Mouse (Mus musculus): ENCODE results near the gene Sptlc3.

Gene Sptlc3

DNA sequence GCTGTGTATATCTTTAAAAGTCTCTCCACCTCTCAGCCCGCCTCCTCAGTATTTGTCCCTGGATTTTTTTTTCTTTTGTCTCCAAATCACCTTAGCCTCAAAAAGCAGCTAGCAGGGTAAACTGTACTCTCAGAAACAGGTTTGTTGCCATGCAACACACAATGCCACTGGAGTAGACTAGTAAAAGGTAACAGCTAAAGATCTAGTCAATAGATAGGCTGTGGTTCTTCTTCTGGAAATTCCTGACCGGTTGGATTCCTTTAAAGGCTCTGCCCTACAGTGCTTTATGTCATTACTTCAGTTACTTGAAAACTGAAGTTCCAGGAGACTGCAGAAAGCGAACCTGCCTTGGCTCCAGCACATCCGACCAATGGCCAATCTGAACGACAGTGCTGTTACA, at the start of gene Sptlc3:
Gene Sptlc3 (plus strand): TSS at position 78 of the 400 bp plus-strand sequence.
- DNase-seq (ENCODE audit: low spot score), result peak; percentile 3

- no peak for DNase-seq (ENCODE audit: low spot score)
Observed at GRCm38 (mm10) chr2:139467726-139468125, 26.0 kb upstream of the Sptlc3 start.

DNA sequence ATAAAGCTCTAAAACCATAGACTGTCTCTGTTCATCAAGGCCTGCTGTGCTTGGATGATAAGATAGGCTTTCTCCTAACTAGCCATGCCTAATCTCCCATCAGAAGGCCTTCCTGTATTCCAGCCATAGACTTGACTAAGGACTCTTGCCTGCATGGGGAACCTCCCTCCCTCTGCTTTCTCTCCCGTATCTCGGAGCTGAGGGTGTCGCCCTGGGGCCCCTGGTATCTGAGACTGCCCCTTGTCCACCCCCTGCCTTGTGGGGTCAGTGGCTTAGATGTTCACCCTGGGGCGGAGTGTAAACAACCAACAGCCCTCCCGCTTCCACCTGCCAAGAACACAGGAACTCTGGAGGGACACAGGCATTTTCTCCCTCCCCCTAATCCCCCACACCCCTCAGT, 5.0 kb upstream of the Sptlc3 start:
- DNase-seq (ENCODE audit: low spot score), result peak; percentile 29

- DNase-seq (ENCODE audit: low spot score), result no peak
Observed at GRCm38 (mm10) chr2:139494629-139495028, 916 bp downstream of the Sptlc3 start.

DNA sequence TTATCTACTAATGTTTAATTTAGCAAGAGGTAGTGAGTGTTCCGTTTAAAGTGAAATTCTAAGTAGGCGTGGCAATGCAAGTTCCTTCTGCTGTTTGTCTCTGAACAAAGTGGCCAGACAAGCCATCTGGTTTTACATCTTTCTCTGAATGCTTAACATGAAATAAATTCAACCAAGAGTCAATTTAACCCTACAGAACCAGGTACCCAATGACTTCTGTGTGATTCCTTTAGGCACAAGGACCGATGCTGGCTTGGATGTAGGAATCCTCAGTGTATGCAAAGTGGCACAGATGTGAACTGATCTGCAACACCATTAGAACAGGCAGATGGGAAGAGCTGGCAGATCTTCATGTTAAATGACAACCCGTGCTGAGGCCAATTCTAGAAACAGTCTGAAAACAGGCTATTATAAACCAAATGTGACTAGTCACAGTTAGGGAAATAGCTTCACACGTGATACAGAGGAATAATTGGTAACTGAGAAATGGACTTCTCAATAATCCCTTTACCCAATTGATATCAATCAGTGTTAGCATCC, 68.3 kb downstream of the Sptlc3 start:
- DNase-seq (ENCODE audit: low spot score), result no peak

- no peak for DNase-seq (ENCODE audit: low spot score)
Observed at GRCm38 (mm10) chr2:139579280-139579679, 85.6 kb downstream of the Sptlc3 start.

DNA sequence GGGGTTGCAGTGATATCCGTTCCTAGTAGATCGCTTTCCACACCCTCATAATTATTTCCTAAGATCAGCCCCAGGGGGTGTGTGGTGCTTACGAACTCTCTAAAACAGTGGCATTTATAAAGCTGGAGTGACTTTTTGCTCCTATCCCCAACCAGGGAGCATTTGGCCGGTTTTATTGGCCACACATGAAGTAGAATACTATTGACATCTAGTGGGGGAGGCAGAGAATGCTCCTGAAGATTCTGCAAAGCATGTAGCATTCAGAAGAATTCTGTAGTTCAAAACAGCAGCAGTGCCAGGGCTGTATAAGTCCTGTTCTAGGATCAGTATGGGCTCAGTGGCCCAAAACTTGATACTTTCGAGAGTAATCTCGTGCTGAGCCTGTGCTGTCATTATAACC, 89.1 kb downstream of the Sptlc3 start:
- DNase-seq (ENCODE audit: low spot score), result no peak

- DNase-seq (ENCODE audit: low spot score), result no peak
Observed at GRCm38 (mm10) chr2:139587660-139588200, 94.0 kb downstream of the Sptlc3 start.

DNA sequence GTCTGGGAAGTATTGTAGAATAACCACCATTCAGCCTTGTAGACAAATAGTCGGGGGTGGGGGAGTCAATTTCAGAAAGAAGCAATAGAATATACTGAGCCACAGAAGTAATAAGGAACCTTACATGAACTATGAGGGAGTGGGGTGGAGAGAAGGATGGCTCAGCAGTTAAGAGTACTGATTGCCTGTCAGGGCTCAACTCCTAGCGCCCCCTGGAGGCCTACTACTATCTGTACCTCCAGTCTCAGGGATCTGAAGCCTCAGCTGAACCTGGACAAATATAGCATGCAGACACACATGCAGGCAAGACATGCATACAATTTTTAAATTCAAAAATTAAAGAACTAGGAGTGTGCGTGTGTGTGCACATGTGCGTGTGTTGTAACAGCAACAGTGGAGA, 96.2 kb downstream of the Sptlc3 start:
- DNase-seq (ENCODE audit: low spot score), result no peak

- no peak for DNase-seq (ENCODE audit: low spot score)
Observed at GRCm38 (mm10) chr2:139590888-139591698, 97.4 kb downstream of the Sptlc3 start.

DNA sequence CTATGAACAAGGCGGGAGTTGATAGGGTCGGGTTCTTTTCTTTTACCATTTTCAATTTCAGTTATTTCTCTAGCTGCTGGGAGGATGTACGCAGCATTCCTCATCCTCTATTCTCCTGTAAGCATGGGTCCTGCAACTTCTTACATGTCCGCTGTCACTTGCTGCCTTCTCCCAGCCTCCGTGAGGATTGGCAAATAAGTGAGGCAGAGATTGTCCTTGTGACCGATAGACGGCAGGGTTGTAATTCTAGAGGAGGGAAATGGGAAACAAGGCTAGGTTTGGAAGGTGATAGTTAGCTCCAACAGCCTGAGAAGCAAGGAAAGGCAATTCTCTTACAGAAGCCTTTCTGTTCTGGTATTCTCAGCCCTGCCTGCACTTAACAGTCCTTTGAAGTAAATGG, 98.4 kb downstream of the Sptlc3 start:
- DNase-seq (ENCODE audit: low spot score), result no peak

GRCm38 (mm10) chr2:139597229-139597628, 103.5 kb downstream of the Sptlc3 start:
- no peak for DNase-seq (ENCODE audit: low spot score)

DNA sequence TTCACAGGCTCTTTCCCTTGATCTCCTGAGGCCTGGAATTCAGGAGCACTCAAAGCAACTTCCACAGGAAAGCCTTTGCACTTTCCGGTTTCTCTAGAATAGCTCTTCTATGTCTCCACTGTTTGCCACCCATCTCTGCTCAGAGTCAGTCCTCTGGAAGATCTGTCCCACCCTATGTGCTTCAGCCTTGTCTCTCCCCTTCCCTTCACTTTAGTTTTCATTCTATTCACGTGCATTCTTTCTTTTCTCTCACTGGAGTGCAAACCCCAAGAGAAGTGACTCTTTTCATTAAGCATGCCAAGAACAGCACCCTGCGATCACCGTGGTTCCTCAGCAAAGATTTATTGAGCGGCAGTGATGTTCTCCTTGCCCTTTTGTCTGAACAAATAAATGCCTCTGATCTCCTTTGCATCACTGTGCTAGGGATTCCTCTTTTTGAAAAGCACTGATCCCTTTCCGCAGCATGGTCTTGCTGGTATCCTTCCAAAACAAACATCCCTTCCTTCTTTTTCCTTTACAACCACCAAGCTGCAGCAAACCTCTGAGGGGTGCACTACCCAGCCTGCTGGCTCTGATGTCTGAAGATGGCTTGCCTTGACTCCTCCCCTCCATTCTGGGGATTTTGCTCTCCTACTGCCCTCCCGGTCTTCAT, 108.0 kb downstream of the Sptlc3 start:
- no peak for DNase-seq (ENCODE audit: low spot score)

DNA sequence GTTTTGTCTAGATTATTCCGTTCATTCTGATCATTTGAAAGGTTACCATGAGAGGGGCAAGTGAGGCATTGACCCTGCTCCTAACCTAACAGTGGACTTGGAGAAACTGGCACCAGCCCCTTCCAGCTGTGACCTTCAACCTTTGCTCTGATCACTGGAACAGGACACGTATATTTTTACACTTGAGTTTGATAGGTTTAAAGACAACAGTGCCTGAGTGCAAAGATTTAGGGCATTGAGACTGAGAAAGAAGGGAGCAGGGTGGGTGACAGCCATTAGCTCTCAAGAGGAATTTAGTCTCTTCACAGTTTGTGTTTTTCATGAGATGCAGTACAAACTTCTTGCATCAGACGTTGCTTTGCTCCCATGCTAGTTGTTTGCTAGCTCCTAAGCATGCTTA, 114.5 kb downstream of the Sptlc3 start:
- DNase-seq (ENCODE audit: low spot score), result no peak

GRCm38 (mm10) chr2:139608810-139609209, 115.1 kb downstream of the Sptlc3 start:
- no peak for DNase-seq (ENCODE audit: low spot score)

GRCm38 (mm10) chr2:139609231-139609630, 115.5 kb downstream of the Sptlc3 start:
- DNase-seq (ENCODE audit: low spot score), result no peak

- DNase-seq (ENCODE audit: low spot score), result no peak
Observed at GRCm38 (mm10) chr2:139609662-139610291, 116.1 kb downstream of the Sptlc3 start.

DNA sequence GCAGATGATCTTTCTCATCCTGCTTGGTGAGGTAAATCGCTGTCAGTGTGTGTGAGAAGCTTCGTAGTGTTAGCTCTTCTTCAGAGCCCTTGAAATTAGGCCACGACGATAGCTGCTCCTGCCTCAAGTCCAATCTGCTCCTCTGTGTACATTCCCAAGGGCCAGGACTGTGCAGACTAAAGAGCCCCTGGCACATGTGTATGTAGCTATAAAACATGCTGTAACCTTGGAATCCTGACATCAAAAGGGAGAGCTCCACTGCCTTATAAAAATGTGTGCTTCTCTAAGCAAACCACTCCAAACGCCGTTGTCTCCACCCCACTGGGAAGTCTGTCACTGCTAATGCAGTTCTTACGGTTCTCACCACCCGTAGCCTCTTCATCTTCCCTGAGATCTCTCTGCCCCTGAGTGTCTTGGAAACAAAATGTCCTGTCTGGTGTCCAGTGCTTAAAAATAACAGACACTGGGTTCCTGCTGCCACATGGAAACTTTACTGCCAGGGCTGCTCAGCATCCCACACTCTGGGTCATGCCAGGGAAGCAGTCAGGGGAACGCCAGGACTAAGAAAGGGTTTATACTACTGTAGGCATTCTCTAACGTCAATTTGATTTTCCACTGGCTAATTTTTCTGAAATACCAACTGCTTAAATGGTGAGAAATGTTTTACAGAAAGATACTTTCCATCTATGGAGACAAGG, 118.8 kb downstream of the Sptlc3 start:
- no peak for DNase-seq (ENCODE audit: low spot score)

GRCm38 (mm10) chr2:139626496-139626895, 132.8 kb downstream of the Sptlc3 start:
- no peak for DNase-seq (ENCODE audit: low spot score)

- no peak for DNase-seq (ENCODE audit: low spot score)
Observed at GRCm38 (mm10) chr2:139628731-139629130, 135.0 kb downstream of the Sptlc3 start.

DNA sequence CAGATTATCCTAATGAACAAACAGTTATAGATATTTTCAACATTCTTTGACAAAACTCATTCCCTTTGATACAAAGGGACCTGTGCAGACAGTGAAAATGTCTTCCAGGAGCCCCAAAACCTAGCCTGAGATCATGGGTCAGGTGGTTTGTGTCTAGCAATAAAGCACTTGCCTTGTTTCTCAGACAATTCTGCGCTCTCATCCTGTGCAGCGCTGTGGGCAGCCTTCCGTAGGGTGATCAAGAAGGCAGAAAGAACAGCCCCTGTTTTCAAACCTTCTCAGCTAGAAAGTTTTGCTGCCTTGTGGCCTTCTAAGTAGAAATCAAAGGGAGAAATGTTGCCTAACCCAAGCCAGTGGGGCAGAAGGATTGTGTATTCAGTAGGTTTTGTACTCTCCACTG, 135.9 kb downstream of the Sptlc3 start:
- DNase-seq (ENCODE audit: low spot score), result no peak

DNA sequence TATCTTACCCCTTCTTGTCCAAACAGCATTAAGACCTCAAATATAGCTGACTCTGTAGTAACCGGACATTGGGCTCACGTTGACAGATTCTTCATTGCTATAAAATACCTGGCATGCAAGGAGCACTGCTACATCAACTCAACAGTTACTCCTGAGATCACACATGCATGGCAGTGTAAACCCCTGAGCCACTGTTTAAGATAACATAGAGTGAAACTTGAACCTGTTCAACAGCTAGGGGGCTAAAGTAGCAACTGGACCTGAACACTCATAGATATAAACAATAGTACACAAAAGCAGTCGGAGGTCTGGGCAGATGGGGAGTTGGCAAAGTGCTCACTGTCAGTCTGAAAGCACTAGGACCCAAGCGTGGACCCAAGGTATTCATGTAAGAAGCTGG, 140.8 kb downstream of the Sptlc3 start:
- no peak for DNase-seq (ENCODE audit: low spot score)

Measured in yolk sac, embryonic 10.5 days (tissue).